Mouse (Mus musculus) intestine, postnatal 0 days (tissue): Measurements from ENCODE around the gene Olfr64. TPM values are rescaled to one million over a fixed set of nuclear protein-coding genes. Genes with fewer than 3 reads are reported as not detected.

ENCODE experiments used
- ATAC-seq: fragments of 200-750 bp; cut with Nextera tagmentation; 2 replicates; pipeline ENCODE4 v1.8.0; 2017; ENCODE audit warnings: mild to moderate bottlenecking, moderate TSS enrichment, moderate library complexity
- H3K27ac ChIP-seq: fragments of 300-500 bp; sonication (generic); 2 replicates; pipeline ENCODE4 v1.5.1; 2014; ENCODE audit warnings: mild to moderate bottlenecking, low read depth, low read length, moderate library complexity
- H3K27me3 ChIP-seq: fragments of 300-500 bp; sonication (generic); replicated peaks from 2 replicates; pipeline ENCODE4 v1.6.1; 2014; ENCODE audit warnings: low read length, mixed read lengths; ENCODE audit not compliant: control insufficient read depth, insufficient read depth
- H3K36me3 ChIP-seq: fragments of 300-500 bp; sonication (generic); 2 replicates; pipeline ENCODE4 v1.6.1; 2014; ENCODE audit warnings: mild to moderate bottlenecking, moderate library complexity; ENCODE audit not compliant: control insufficient read depth, insufficient read depth
- H3K4me1 ChIP-seq: fragments of 300-500 bp; sonication (generic); replicated peaks from 2 replicates; pipeline ENCODE4 v1.6.1; 2014; ENCODE audit warnings: antibody characterized with exemption, low read length, mixed read lengths; ENCODE audit not compliant: control insufficient read depth, insufficient read depth
- H3K4me2 ChIP-seq: fragments of 300-500 bp; sonication (generic); replicated peaks from 2 replicates; pipeline ENCODE4 v1.6.1; 2014; ENCODE audit warnings: low read depth, mild to moderate bottlenecking, moderate library complexity
- H3K4me3 ChIP-seq: fragments of 300-500 bp; sonication (generic); 2 replicates; pipeline ENCODE4 v1.5.1; 2014; ENCODE audit warnings: low read depth, low read length
- H3K9ac ChIP-seq: fragments of 300-500 bp; sonication (generic); 2 replicates; pipeline ENCODE4 v1.6.1; 2014; ENCODE audit warnings: mild to moderate bottlenecking, low read depth, low read length
- H3K9me3 ChIP-seq: fragments of 300-500 bp; sonication (generic); 2 replicates; pipeline ENCODE4 v1.6.1; 2016; ENCODE audit warnings: mixed run types; ENCODE audit not compliant: control insufficient read depth
- CTCF ChIP-seq: sonication (generic); IDR thresholded peaks from 2 replicates; pipeline ENCODE4 v1.5.1; 2016; ENCODE audit warnings: low read depth, mild to moderate bottlenecking, control low read depth, antibody characterized with exemption, moderate library complexity
- WGBS: fragments of 180-500 bp; shearing (Covaris S2); extraction: QIAGEN DNeasy Blood & Tissue Kit; methylation state at CpG from one replicate; pipeline ENCODE4 v1.1.7; 2014; 5-methylcytosine and 5-hydroxymethylcytosine counted together
- polyA plus RNA-seq: library from polyadenylated mRNA; unstranded; fragments of >200 nt; fragmentation: Nextera tagmentation; extraction: Ambion mirVana; gene quantifications from 2 replicates; pipeline ENCODE4 v1.2.1, GENCODE M21; 2015

Olfr64 gene
- polyA plus RNA-seq: not detected in 2 replicates

- Histone ChIP-seq H3K4me2 (no peak within 1 kb of the TSS), H3K27me3 (no peaks in the 10 kb centered on the region)
These were observed at the start of gene Olfr64 for GRCm38 (mm10) chr7:103894385-103894784. TSS of gene Olfr64 (minus strand) at chr7:103894485.

GRCm38 (mm10) chr7:103942730-103943129 is 48.4 kb upstream of the Olfr64 start:
- H3K9ac ChIP-seq: no peak overlapping the region
- no peaks in the 10 kb centered on the region for H3K4me1 ChIP-seq
- H3K27me3 ChIP-seq: no peaks in the 10 kb centered on the region
- H3K4me2 ChIP-seq: no peak overlapping the region
- H3K4me3 ChIP-seq: no peak overlapping the region
- H3K9me3 ChIP-seq: no peaks in the 10 kb centered on the region
- ATAC-seq: no peak
- peak; percentile 92 for TF ChIP-seq CTCF
- WGBS: 25% methylated on average over 2 of the region's 2 CpGs
- no peak overlapping the region for H3K27ac ChIP-seq
- no peaks in the 10 kb centered on the region for H3K36me3 ChIP-seq

More at GRCm38 (mm10) chr7:103894385-103894784, at the start of gene Olfr64:
- 63% methylated on average over 1 of the region's 1 CpGs for WGBS
- no peaks in the 10 kb centered on the region for H3K36me3 ChIP-seq
- ATAC-seq: no peak
- H3K27ac ChIP-seq: no peak within 1 kb of the TSS
- no peak for TF ChIP-seq CTCF
- no peak within 1 kb of the TSS for H3K9ac ChIP-seq
- no peak within 1 kb of the TSS for H3K4me3 ChIP-seq
- no peaks in the 10 kb centered on the region for H3K9me3 ChIP-seq
- H3K4me1 ChIP-seq: no peaks in the 10 kb centered on the region

- Histone ChIP-seq H3K27me3 (no peaks in the 10 kb centered on the region), H3K4me3 (no peak within 1 kb of the TSS), H3K9me3 (no peaks in the 10 kb centered on the region), H3K9ac (no peak within 1 kb of the TSS), H3K27ac (no peak within 1 kb of the TSS), H3K36me3 (no peaks in the 10 kb centered on the region), H3K4me1 (no peaks in the 10 kb centered on the region), H3K4me2 (no peak within 1 kb of the TSS)
- TF ChIP-seq CTCF: no peak
- WGBS: 69% methylated on average over 2 of the region's 2 CpGs
- ATAC-seq: no peak
These were observed 40.0 kb upstream of the Olfr64 start, which contains the start of gene Olfr632 for GRCm38 (mm10) chr7:103934264-103934663. TSS of gene Olfr632 (plus strand) at chr7:103934347.

GRCm38 (mm10) chr7:103928525-103928924 is 34.2 kb upstream of the Olfr64 start, which contains the start of gene Olfr631:
TSS of gene Olfr631 (plus strand) at chr7:103928825.
- Histone ChIP-seq H3K4me3 (no peak within 1 kb of the TSS), H3K9me3 (no peaks in the 10 kb centered on the region), H3K27me3 (no peaks in the 10 kb centered on the region), H3K36me3 (no peaks in the 10 kb centered on the region), H3K4me2 (no peak within 1 kb of the TSS), H3K4me1 (no peaks in the 10 kb centered on the region), H3K9ac (no peak within 1 kb of the TSS), H3K27ac (no peak within 1 kb of the TSS)
- ATAC-seq: no peak
- no peak for TF ChIP-seq CTCF

GRCm38 (mm10) chr7:103915338-103915737 is 21.1 kb upstream of the Olfr64 start:
- Histone ChIP-seq H3K4me2 (no peak overlapping the region), H3K4me3 (no peak overlapping the region), H3K4me1 (no peaks in the 10 kb centered on the region), H3K27ac (no peak overlapping the region), H3K9ac (no peak overlapping the region), H3K36me3 (no peaks in the 10 kb centered on the region), H3K9me3 (no peaks in the 10 kb centered on the region), H3K27me3 (no peaks in the 10 kb centered on the region)
- TF ChIP-seq CTCF: no peak
- ATAC-seq: no peak

DNA sequence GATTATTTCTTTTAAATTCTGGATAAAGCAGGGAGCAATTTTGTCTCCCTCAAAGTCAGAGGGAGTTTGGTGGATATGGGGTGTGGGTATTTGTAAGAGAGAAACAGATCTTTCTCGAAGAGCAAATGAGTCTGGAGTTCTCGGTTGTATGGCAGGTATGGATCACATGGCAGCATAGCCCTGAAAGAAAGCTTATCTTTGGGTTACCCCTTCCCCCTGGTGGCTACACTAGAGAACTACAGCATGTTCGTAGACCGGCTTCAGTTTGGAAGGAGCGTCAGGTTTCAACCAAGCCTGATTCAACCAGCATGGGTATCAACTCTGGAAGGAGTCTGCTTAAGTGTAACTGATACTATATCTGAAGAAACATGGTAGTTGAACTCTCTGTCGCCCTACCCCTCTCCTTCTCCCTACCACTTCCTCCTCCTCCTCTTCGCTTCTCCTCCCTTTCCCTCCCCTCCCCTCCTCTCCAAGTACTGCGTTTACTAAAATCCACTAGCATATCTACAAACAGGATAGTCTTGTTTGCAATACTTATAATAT is 18.8 kb upstream of the Olfr64 start:
- no peak overlapping the region for H3K4me2 ChIP-seq
- H3K4me3 ChIP-seq: no peak overlapping the region
- no peaks in the 10 kb centered on the region for H3K4me1 ChIP-seq
- H3K27me3 ChIP-seq: no peaks in the 10 kb centered on the region
- WGBS: 56% methylated on average over 8 of the region's 8 CpGs
- no peaks in the 10 kb centered on the region for H3K36me3 ChIP-seq
- H3K9ac ChIP-seq: no peak overlapping the region
- H3K9me3 ChIP-seq: no peaks in the 10 kb centered on the region
- no peak for ATAC-seq
- H3K27ac ChIP-seq: no peak overlapping the region
- TF ChIP-seq CTCF: peak; percentile 57
